Mouse (Mus musculus) B cell, adult 2 months (primary cell): Measurements from ENCODE around the gene 4930402H24Rik.
"Not testable (repeated sequence)": the region's sequence is repeated elsewhere in the genome, so short reads cannot be mapped to it uniquely, and the experiment has no call there.

ENCODE experiments used
- DNase-seq, 2 experiments: peaks; one replicate each; pipeline ENCODE4 v3.0.0; 2022

4930402H24Rik gene

GRCm38 (mm10) chr2:130851363-130852246 lies 54.6 kb downstream of the 4930402H24Rik start:
- DNase-seq = no peak

GRCm38 (mm10) chr2:130849688-130850087 lies 56.5 kb downstream of the 4930402H24Rik start:
- DNase-seq = no peak

DNA sequence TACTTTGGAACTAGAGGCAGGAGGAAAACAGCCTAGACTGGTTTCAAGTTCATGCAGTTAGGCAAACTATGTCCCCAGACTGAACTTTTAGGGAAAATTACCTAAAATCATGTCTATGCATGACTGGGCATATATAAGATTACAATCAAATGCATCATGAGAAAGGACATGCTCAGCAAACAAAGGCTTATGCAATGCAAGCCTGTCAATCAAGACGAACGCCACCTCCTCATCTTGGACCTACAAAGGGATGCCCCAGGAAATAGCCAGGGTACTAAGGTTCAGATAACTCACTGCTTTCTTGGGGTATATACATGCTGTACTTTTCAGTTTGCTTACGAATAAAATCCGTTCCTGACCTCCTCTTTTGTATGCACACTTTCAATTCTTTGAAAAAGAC lies 57.9 kb downstream of the 4930402H24Rik start:
- no peak for DNase-seq

DNA sequence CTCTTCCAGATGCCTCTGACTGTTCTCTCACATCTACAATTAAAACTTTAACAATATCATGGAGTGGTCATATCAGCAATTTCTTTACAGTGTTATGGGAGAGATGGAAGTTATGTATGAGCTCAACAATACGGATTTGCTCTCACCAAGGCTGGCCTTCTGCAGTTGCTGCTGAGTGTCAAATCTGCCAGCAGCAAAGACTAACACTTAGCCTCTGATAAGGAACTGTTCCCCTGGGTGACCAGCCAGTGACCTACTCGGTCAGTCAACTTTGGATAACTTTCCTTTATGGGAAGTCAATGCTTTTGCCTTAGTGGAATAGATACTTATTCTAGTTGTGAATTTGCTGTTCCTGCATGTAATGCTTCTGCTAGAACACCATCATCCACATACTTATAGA lies 62.6 kb downstream of the 4930402H24Rik start:
- DNase-seq = no peak

GRCm38 (mm10) chr2:130840846-130841245 lies 65.4 kb downstream of the 4930402H24Rik start:
- DNase-seq = peak; percentile 30 to 46

DNA sequence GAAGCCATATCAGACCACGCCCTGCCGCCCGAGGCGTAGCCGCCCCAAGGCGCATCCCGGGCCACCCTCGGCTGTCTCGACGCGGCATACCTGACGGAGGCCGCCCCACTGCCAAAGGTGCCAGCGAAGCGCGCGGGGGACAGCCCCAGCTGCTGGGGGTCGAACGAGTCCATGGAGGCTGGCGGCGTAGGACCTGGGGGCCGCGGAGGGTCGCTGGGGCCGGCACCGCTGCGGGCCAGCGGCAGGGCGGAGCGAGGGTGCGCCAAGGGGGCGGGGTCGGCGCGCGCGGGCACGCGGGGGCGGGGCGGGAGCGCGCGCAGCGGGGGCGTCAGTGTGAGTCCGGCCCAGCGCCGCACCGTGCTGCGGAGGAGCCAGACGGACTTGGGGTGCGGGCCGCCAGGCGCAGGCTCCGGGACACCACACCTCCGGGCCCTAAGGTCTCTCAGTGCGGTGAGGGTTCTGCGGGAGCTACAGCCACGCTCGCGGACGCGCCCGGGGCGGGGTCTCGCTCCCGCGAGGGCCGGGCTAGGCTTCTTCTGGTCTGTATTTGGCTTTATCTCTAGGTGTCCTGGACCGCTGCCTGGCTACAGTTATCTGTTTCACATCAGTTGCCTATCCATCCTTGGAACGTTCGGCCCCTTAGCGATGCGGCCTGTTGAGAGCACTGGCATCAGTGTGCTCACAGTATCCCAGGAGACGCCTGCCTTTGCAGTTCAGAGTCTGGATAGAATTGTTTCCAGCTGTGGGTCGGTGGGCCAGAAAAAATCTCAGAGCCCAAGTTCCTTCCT lies 66.1 kb downstream of the 4930402H24Rik start:
- DNase-seq = peak; percentile 74 to 80

- DNase-seq = no peak
Measured at GRCm38 (mm10) chr2:130839528-130839873, 66.7 kb downstream of the 4930402H24Rik start.

- peak; percentile 9 for DNase-seq
Measured at GRCm38 (mm10) chr2:130839084-130839483, 67.1 kb downstream of the 4930402H24Rik start.

DNA sequence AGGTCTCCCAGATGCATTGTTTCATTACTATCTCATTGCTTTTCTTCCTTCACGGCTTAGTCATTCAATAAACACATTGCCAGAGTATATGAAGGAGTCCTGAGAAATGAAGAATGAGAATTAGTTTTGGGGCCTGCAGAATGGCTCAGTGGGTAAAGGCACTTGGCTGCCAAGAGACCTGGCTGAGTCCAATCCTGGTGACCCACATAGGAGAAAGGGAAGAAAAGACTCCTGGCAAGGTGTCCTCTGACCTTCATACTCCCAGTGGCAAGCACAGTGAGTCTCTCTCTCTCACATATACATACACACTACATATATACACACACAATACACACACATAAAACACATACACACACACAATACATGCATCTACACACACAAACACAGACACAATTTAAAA lies 68.1 kb downstream of the 4930402H24Rik start:
- DNase-seq = no peak

GRCm38 (mm10) chr2:130833699-130834098 lies 72.5 kb downstream of the 4930402H24Rik start:
- no peak for DNase-seq

DNA sequence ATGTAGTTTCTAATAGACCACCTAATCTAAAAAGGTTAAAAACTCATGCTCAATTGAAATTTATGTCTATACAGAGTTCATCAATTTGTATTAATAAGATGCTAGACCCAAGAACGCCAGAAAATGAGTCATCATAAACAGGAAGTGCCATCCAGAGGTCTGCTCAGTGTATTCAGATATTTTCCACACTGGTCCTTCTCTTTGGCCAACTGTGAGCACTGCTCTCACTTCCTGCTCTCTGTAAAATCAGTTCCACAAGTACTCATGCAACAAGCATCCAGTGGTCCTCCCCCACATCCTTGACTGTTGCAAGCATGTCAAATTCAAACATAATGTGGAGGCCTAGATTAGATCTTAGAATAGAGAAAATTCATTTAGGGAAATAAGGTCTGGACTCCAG lies 73.6 kb downstream of the 4930402H24Rik start:
- DNase-seq = no peak

- no peak for DNase-seq
Measured at GRCm38 (mm10) chr2:130832012-130832411, 74.2 kb downstream of the 4930402H24Rik start.

- DNase-seq = peak; percentile 11 to 26
Measured at GRCm38 (mm10) chr2:130830236-130830635, 76.0 kb downstream of the 4930402H24Rik start.

GRCm38 (mm10) chr2:130829496-130829895 lies 76.7 kb downstream of the 4930402H24Rik start:
- DNase-seq = no peak

DNA sequence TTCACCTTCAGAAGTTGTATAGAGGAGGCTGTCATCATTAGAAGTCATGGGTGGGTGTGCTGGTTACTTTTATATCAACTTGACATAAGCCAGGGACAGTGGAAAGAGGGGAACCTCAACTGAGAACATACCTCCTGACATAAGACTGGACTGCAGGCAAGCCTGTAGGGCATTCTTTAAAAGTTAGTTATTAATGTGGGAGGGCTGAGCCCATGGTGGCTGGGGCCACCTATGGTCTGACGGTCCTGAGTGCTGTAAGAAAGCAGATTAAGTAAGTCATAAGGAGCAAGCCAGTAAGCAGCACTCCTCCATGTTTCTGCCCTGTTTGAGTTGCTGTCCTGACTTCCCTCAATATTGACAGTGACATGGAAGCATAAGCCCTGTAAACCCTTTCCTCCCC lies 77.5 kb downstream of the 4930402H24Rik start:
- no peak for DNase-seq

DNA sequence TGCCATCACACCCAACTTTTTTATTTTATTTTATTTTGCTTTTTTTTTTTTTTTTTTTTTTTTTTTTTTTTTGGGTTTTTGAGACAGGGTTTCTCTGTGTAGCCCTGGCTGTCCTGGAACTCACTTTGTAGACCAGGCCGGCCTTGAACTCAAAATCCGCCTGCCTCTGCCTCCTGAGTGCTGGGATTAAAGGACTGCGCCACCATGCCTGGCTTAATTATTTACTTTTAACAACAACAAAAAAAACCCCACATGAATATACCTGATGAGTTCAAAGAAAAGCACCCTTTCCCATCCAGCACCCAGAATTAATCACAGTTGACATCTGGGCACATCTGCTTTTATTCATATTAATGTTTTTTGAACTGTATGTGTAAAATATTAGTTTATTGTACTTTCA lies 78.1 kb downstream of the 4930402H24Rik start:
- not testable (repeated sequence) for DNase-seq

DNA sequence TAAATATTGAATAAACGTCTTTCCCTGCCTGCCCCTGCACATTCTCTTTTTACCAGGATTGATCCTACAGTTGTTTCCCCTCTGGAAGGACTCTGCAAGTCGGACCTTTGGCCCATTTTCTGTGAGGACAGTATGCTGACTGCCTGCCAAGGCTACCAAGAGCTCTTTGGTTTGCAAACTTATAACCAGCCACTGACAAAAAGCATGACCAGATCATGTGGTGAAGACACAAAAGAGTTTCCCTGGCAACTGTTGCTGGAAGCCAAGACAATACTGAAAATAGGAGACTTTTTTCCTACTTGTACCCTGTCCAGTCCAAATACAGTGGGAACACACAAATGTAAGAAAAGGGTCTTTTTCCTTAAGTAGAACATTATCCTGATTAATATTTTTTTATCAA lies 78.8 kb downstream of the 4930402H24Rik start:
- DNase-seq = no peak

- DNase-seq = no peak
Measured at GRCm38 (mm10) chr2:130818838-130819647, 87.2 kb downstream of the 4930402H24Rik start.

DNA sequence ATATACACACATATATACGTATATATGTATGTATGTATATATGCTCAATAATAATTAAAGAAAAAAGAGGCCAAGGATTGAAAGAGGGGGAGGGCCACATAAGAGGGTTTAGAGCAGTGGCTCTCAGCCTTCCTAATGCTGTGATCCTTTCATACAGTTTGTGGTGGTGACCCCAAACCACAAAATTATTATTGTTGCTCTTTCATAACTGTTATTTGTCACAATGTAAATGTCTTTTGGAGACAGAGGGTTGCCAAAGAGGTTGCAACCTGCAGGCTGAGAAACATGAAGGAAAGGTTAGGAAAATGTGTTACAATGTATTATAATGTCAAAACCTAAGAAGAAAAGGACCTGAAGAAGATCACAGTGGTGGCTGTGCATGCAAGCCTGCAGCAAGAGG lies 88.3 kb downstream of the 4930402H24Rik start:
- no peak for DNase-seq

- DNase-seq = no peak
Measured at GRCm38 (mm10) chr2:130816205-130816604, 90.0 kb downstream of the 4930402H24Rik start.

DNA sequence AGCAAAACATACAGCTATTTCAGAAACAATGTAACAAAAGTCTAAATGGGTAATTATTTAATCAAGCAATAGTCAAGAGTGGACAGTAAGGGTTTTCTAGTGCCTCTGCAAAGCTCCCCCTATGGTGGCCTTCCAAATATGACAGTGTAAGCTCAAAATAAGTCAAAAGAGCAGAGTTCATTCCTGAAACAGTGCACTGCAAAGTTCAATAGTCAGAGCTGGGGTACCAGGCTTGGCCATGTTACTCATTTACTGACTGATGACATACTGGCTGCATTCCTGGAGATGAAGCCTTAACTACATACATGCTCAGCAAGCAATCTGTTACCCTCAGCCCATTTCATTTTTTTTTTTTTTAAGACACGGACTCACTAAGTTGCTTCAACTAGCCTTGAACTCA lies 91.7 kb downstream of the 4930402H24Rik start:
- DNase-seq = no peak

- DNase-seq = no peak
Measured at GRCm38 (mm10) chr2:130813729-130814128, 92.5 kb downstream of the 4930402H24Rik start.

GRCm38 (mm10) chr2:130812487-130812886 lies 93.7 kb downstream of the 4930402H24Rik start:
- DNase-seq = peak in 1 of 2 experiments; percentile 4
